Mouse (Mus musculus): ENCODE measurements around the gene Rnf220.

DNA sequence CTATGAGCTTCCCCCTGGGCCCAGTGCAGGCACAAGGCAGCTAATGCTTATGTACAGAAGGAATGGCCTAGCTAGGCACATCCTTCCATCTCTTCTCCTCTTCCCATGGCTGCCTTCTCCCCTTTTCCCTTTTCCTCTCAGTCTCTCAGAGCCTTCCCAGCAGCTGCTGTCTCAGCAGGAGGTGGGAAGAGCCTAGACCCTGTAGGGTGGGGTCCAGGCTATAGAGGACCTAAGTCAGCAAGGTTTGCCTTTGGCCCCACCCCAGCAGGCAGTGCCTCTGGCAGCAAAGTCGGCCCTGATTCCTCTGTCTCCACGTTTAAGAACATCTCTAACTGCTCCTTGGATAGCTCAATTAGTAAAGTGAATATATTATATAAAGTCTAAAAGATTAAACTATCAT lies 147.5 kb downstream of the Rnf220 start:
- TF ChIP-seq EP300 (IDR thresholded peaks at IDR 0.05; ENCODE audit: low read depth) (no peak), CTCF (IDR thresholded peaks at IDR 0.05; ENCODE audit: low read depth) (no peak)

Data from liver, postnatal 0 days (tissue).